29 mouse cellular contexts compared by ENCODE assay signal in genomic region chr17:14037012-14037411, GRCm38 (mm10). TPM values are rescaled to one million over a fixed set of nuclear protein-coding genes. Genes with fewer than 3 reads are reported as not detected.
"Had no signal": no experiment of that assay in that cellular context is flagged by ENCODE, and none has a peak within 500 bp of the region (broad histone marks: within the 10 kb centered on the region; RNA-seq: fewer than 3 reads in every experiment).

No protein-coding gene starts in this region.

RNA-seq across cellular contexts. Expression of gene Gm7358, which starts 22.3 kb away (rescaled TPM):
- polyA plus RNA-seq: limb, embryonic 10.5 days; limb, embryonic 11.5 days; limb, embryonic 12.5 days; limb, embryonic 13.5 days; limb, embryonic 14.5 days; liver, adult 2 months; liver, embryonic 11.5 days; liver, embryonic 12.5 days; liver, embryonic 13.5 days; liver, embryonic 14.5 days; liver, embryonic 15.5 days; liver, embryonic 16.5 days; liver, postnatal 0 days; lung, adult 2 months; lung, embryonic 14.5 days; lung, embryonic 15.5 days; lung, embryonic 16.5 days; lung, postnatal 0 days; macrophage; midbrain, embryonic 10.5 days; midbrain, embryonic 11.5 days; midbrain, embryonic 12.5 days; midbrain, embryonic 13.5 days; midbrain, embryonic 14.5 days; midbrain, embryonic 15.5 days; midbrain, embryonic 16.5 days; midbrain, postnatal 0 days; myocyte; neural tube, embryonic 11.5 days had no signal

RNA-seq across cellular contexts. Expression of gene Gm7356, which starts 33.5 kb away (rescaled TPM):
- polyA plus RNA-seq: limb, embryonic 10.5 days; limb, embryonic 11.5 days; limb, embryonic 12.5 days; limb, embryonic 13.5 days; limb, embryonic 14.5 days; liver, adult 2 months; liver, embryonic 11.5 days; liver, embryonic 12.5 days; liver, embryonic 13.5 days; liver, embryonic 14.5 days; liver, embryonic 15.5 days; liver, embryonic 16.5 days; liver, postnatal 0 days; lung, adult 2 months; lung, embryonic 14.5 days; lung, embryonic 15.5 days; lung, embryonic 16.5 days; lung, postnatal 0 days; macrophage; midbrain, embryonic 10.5 days; midbrain, embryonic 11.5 days; midbrain, embryonic 12.5 days; midbrain, embryonic 13.5 days; midbrain, embryonic 14.5 days; midbrain, embryonic 15.5 days; midbrain, embryonic 16.5 days; midbrain, postnatal 0 days; myocyte; neural tube, embryonic 11.5 days had no signal
